ENCODE assay signal across 27 mouse cellular contexts in the genomic region with DNA sequence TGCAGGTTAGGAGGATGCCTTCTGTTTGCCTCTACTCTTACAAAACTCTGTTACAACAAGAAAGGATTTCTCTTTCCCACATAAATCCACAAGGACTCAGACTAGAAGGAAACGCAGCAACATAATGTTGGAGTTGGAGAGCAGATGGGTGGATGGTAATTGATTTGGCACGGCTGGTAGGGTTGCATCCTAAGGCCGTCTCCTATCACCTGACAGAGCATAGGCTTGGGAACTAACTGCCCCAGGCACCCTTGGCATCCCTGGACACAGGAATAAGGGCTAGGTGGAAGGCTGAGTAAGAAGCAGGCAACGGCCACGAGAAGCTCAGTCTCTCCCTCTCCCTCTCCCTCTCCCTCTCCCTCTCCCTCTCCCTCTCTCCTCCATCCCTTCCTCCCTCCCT. TPM values are rescaled to one million over a fixed set of nuclear protein-coding genes. Genes with fewer than 3 reads are reported as not detected.
DNase-seq lines count a peak whose midpoint lies in the region; ATAC-seq and TF ChIP-seq lines count a peak whose summit lies in the region.
"Had no signal": no experiment of that assay in that cellular context is flagged by ENCODE, and none has a peak within 500 bp of the region (broad histone marks: within the 10 kb centered on the region; RNA-seq: fewer than 3 reads in every experiment).

No protein-coding gene starts in this region.

- no peaks in the 10 kb centered on the region for H3K9me3 ChIP-seq in hindbrain, postnatal 0 days (ENCODE audit: low read length)
- no peaks in the 10 kb centered on the region for H3K9me3 ChIP-seq in hindbrain, embryonic 10.5 days
- no peaks in the 10 kb centered on the region for H3K9me3 ChIP-seq in kidney, embryonic 15.5 days (replicated peaks)
- H3K9me3 ChIP-seq: embryonic facial prominence, embryonic 10.5 days; midbrain, embryonic 15.5 days; neural tube, embryonic 13.5 days had no signal

- no peaks in the 10 kb centered on the region for H3K36me3 ChIP-seq in hindbrain, postnatal 0 days (ENCODE audit: insufficient read depth, low read length)
- no peaks in the 10 kb centered on the region for H3K36me3 ChIP-seq in hindbrain, embryonic 10.5 days
- H3K36me3 ChIP-seq in kidney, embryonic 15.5 days = no peaks in the 10 kb centered on the region
- H3K36me3 ChIP-seq: embryonic facial prominence, embryonic 10.5 days; midbrain, embryonic 15.5 days; neural tube, embryonic 13.5 days had no signal

- H3K4me2 ChIP-seq in hindbrain, postnatal 0 days (ENCODE audit: low read depth, low read length) = no peak overlapping the region
- no peak overlapping the region for H3K4me2 ChIP-seq in kidney, embryonic 15.5 days
- H3K4me2 ChIP-seq: midbrain, embryonic 15.5 days; neural tube, embryonic 13.5 days had no signal

- TF ChIP-seq CTCF in hindbrain, postnatal 0 days (IDR thresholded peaks at IDR 0.05; ENCODE audit: low read depth) = no peak

- no peak overlapping the region for H3K27ac ChIP-seq in hindbrain, postnatal 0 days
- no peak overlapping the region for H3K27ac ChIP-seq in hindbrain, embryonic 10.5 days
- H3K27ac ChIP-seq in kidney, embryonic 15.5 days = no peak overlapping the region
- H3K27ac ChIP-seq: embryonic facial prominence, embryonic 10.5 days; midbrain, embryonic 15.5 days; neural tube, embryonic 13.5 days had no signal

- peak; percentile 51 for DNase-seq in hindbrain, postnatal 0 days (ENCODE audit: low spot score)
- no peak for DNase-seq in hindbrain, embryonic 10.5 days (ENCODE audit: low spot score)
- peak; percentile 84 for DNase-seq in brain, adult 2 months (ENCODE audit: low read depth, low spot score)
- DNase-seq in cerebellum, adult 11-12 months = peak; percentile 76
- DNase-seq in cerebellum, postnatal 10 days = peak; percentile 82 to 84
- no peak for DNase-seq in adrenal gland, adult 2 months
- DNase-seq in yolk sac, embryonic 10.5 days (ENCODE audit: low spot score) = no peak
- DNase-seq: adrenal gland, postnatal 25 days; kidney, adult 9 months; kidney, postnatal 36 days; liver, postnatal 0 days; right cerebral cortex, adult 18-20 months; right cerebral cortex, postnatal 4 days; thymus, postnatal 14 days had no signal

- H3K4me1 ChIP-seq in hindbrain, postnatal 0 days (ENCODE audit: insufficient read depth, low read length) = no peaks in the 10 kb centered on the region
- H3K4me1 ChIP-seq in hindbrain, embryonic 10.5 days (replicated peaks) = peaks cover 9% of the 10 kb centered on the region
- H3K4me1 ChIP-seq in kidney, embryonic 15.5 days = no peaks in the 10 kb centered on the region

- peak; percentile 46; the same call in 1 of the 2 replicates for ATAC-seq in hindbrain, postnatal 0 days
- no peak for ATAC-seq in kidney, embryonic 15.5 days (replicated peaks; ENCODE audit: low FRiP score)
- ATAC-seq: CD4-positive, CD25-positive, alpha-beta regulatory T cell, adult 4 months; forebrain, embryonic 16.5 days; hindbrain, embryonic 16.5 days; intestine, embryonic 16.5 days; liver, postnatal 0 days; lung, postnatal 0 days; midbrain, embryonic 15.5 days had no signal

- no peak overlapping the region for H3K4me3 ChIP-seq in hindbrain, postnatal 0 days (ENCODE audit: low read length)
- H3K4me3 ChIP-seq in hindbrain, embryonic 10.5 days = no peak overlapping the region
- no peak overlapping the region for H3K4me3 ChIP-seq in kidney, embryonic 15.5 days (replicated peaks)
- H3K4me3 ChIP-seq: embryonic facial prominence, embryonic 10.5 days; megakaryocyte, embryonic 14.5 days; midbrain, embryonic 15.5 days; myocyte; neural tube, embryonic 13.5 days had no signal

- no peaks in the 10 kb centered on the region; the same call in 1 of the 2 replicates for H3K27me3 ChIP-seq in hindbrain, postnatal 0 days (ENCODE audit: insufficient read depth, low read length)
- no peaks in the 10 kb centered on the region; the same call in 1 of the 2 replicates for H3K27me3 ChIP-seq in hindbrain, embryonic 10.5 days (ENCODE audit: insufficient read depth, poor library complexity, severe bottlenecking)
- 0 out of 2 replicates have a peak, but pooled peaks cover 3% of the 10 kb centered on the region for H3K27me3 ChIP-seq in kidney, embryonic 15.5 days
- H3K27me3 ChIP-seq: midbrain, embryonic 15.5 days; neural tube, embryonic 13.5 days had no signal

- no peak overlapping the region for H3K9ac ChIP-seq in hindbrain, postnatal 0 days (replicated peaks; ENCODE audit: low read length)
- H3K9ac ChIP-seq in kidney, embryonic 15.5 days = no peak overlapping the region
- H3K9ac ChIP-seq: liver, postnatal 0 days; midbrain, embryonic 15.5 days; neural tube, embryonic 13.5 days had no signal

- WGBS in hindbrain, postnatal 0 days = 43% methylated on average over 5 of the region's 5 CpGs
- 77% methylated on average over 5 of the region's 5 CpGs for WGBS in hindbrain, embryonic 10.5 days
- WGBS in kidney, embryonic 15.5 days = 59% methylated on average over 5 of the region's 5 CpGs

RNA-seq across cellular contexts. Expression of a gene that starts 48.2 kb away (rescaled TPM):
- 181 and 192 TPM in 2 replicates for total RNA-seq in hindbrain, postnatal 0 days (2014; rRNA removed)
- 81.0 and 88.6 TPM in 2 replicates for polyA plus RNA-seq in hindbrain, postnatal 0 days (2015; fragmentation: Nextera tagmentation; extraction: Ambion mirVana)
- 5.1 and 9.9 TPM in 2 replicates for polyA plus RNA-seq in hindbrain, embryonic 10.5 days (2016; fragmentation: Nextera tagmentation; extraction: Ambion mirVana)
- 3.2 and 4.5 TPM in 2 replicates for polyA plus RNA-seq in kidney, embryonic 15.5 days (2015; fragmentation: Nextera tagmentation; extraction: Ambion mirVana)
- total RNA-seq in adrenal gland, adult 2 months (2021) = 1 to 10 TPM in 1 of 2 experiments, under 1 TPM in 1; 0.55 to 1.8 TPM
- polyA plus RNA-seq in adrenal gland, adult 2 months (2012; rRNA removed) = 4.1 and 5.9 TPM in 2 replicates
- total RNA-seq: common myeloid progenitor, adult 5-6 weeks; hematopoietic stem cell, adult 5-6 weeks had no signal
- polyA plus RNA-seq: CD4-positive, CD25-positive, alpha-beta regulatory T cell, adult 4 months had no signal

Comparison
In these comparisons a context has a peak if more than half of its experiments do, and no peak if none do; other contexts are left out.
1. DNase-seq: peak in hindbrain, postnatal 0 days (single experiment), brain, adult 2 months (single experiment), cerebellum, adult 11-12 months (single experiment) and cerebellum, postnatal 10 days (2 of 2); none in hindbrain, embryonic 10.5 days (single experiment), adrenal gland, adult 2 months (single experiment) and yolk sac, embryonic 10.5 days (single experiment).